Mouse (Mus musculus): Measurements from ENCODE around the gene Alg12. TPM values are rescaled to one million over a fixed set of nuclear protein-coding genes. Genes with fewer than 3 reads are reported as not detected.

The Alg12 gene
- polyA plus RNA-seq (2012; rRNA removed): 22.8 and 25.5 TPM in 2 replicates

GRCm38 (mm10) chr15:88819026-88819905, at the start of gene Alg12, which contains the start of gene Creld2:
Alg12 (minus strand) TSS chr15:88819318.
Creld2 (plus strand) TSS chr15:88819646.
- WGBS: under 1% methylated on average over 88 of the region's 88 CpGs
- DNase-seq (ENCODE audit: low read depth, low spot score): peak; percentile 96

GRCm38 (mm10) chr15:88868024-88868742, 49.1 kb upstream of the Alg12 start:
- 79% methylated on average over 6 of the region's 6 CpGs for WGBS
- DNase-seq (ENCODE audit: low read depth, low spot score): no peak

GRCm38 (mm10) chr15:88867368-88868023, 48.4 kb upstream of the Alg12 start:
- WGBS: 23% methylated on average over 5 of the region's 5 CpGs

GRCm38 (mm10) chr15:88866934-88867356, 47.8 kb upstream of the Alg12 start:
- DNase-seq (ENCODE audit: low read depth, low spot score): no peak
- WGBS: 36% methylated on average over 7 of the region's 7 CpGs

More at GRCm38 (mm10) chr15:88867368-88868023, 48.4 kb upstream of the Alg12 start:
- no peak for DNase-seq (ENCODE audit: low read depth, low spot score)

- WGBS: 48% methylated on average over 4 of the region's 4 CpGs
Observed at GRCm38 (mm10) chr15:88865888-88866695, 47.0 kb upstream of the Alg12 start.

GRCm38 (mm10) chr15:88865061-88865460, 45.9 kb upstream of the Alg12 start:
- no peak for DNase-seq (ENCODE audit: low read depth, low spot score)
- WGBS: 53% methylated on average over 14 of the region's 14 CpGs

More at GRCm38 (mm10) chr15:88865888-88866695, 47.0 kb upstream of the Alg12 start:
- DNase-seq (ENCODE audit: low read depth, low spot score): no peak

- DNase-seq (ENCODE audit: low read depth, low spot score): no peak
- WGBS: 20% methylated on average over 22 of the region's 22 CpGs
Observed at GRCm38 (mm10) chr15:88864270-88865030, 45.3 kb upstream of the Alg12 start.

- DNase-seq (ENCODE audit: low read depth, low spot score): no peak
- under 1% methylated on average over 39 of the region's 39 CpGs for WGBS
Observed at GRCm38 (mm10) chr15:88863695-88864231, 44.6 kb upstream of the Alg12 start.

- DNase-seq (ENCODE audit: low read depth, low spot score): no peak
- under 1% methylated on average over 98 of the region's 98 CpGs for WGBS
Observed at GRCm38 (mm10) chr15:88862881-88863694, 44.0 kb upstream of the Alg12 start.

GRCm38 (mm10) chr15:88861772-88862622, 42.9 kb upstream of the Alg12 start, which contains the start of gene Pim3:
Pim3 (plus strand) TSS chr15:88862186.
- under 1% methylated on average over 107 of the region's 107 CpGs for WGBS
- peak; percentile 92 for DNase-seq (ENCODE audit: low read depth, low spot score)

GRCm38 (mm10) chr15:88860781-88861180, 41.7 kb upstream of the Alg12 start:
- WGBS: 89% methylated on average over 3 of the region's 3 CpGs

GRCm38 (mm10) chr15:88859206-88859970, 40.3 kb upstream of the Alg12 start:
- WGBS: 83% methylated on average over 8 of the region's 8 CpGs
- no peak for DNase-seq (ENCODE audit: low read depth, low spot score)

More at GRCm38 (mm10) chr15:88860781-88861180, 41.7 kb upstream of the Alg12 start:
- no peak for DNase-seq (ENCODE audit: low read depth, low spot score)

- DNase-seq (ENCODE audit: low read depth, low spot score): no peak
- WGBS: 85% methylated on average over 2 of the region's 2 CpGs
Observed at GRCm38 (mm10) chr15:88858707-88859106, 39.6 kb upstream of the Alg12 start.

- 79% methylated on average over 3 of the region's 3 CpGs for WGBS
- no peak for DNase-seq (ENCODE audit: low read depth, low spot score)
Observed at GRCm38 (mm10) chr15:88858141-88858541, 39.0 kb upstream of the Alg12 start.

- WGBS: 94% methylated on average over 7 of the region's 7 CpGs
Observed at GRCm38 (mm10) chr15:88857361-88857760, 38.2 kb upstream of the Alg12 start.

GRCm38 (mm10) chr15:88856613-88857012, 37.5 kb upstream of the Alg12 start:
- no peak for DNase-seq (ENCODE audit: low read depth, low spot score)
- WGBS: 80% methylated on average over 5 of the region's 5 CpGs

More at GRCm38 (mm10) chr15:88857361-88857760, 38.2 kb upstream of the Alg12 start:
- no peak for DNase-seq (ENCODE audit: low read depth, low spot score)

All from large intestine, adult 2 months (tissue).